Mouse (Mus musculus): ENCODE data around the gene Gstm5.

The Gstm5 gene

GRCm38 (mm10) chr3:107898691-107899090 is 3.1 kb downstream of the Gstm5 start:
- H3K27me3 ChIP-seq (ENCODE audit: control insufficient read depth, insufficient read depth, low read length, poor library complexity, severe bottlenecking) = peaks cover 2% of the 10 kb centered on the region; the same call in 1 of the 2 replicates
- no peaks in the 10 kb centered on the region for H3K36me3 ChIP-seq (ENCODE audit: control insufficient read depth, insufficient read depth, low read length, poor library complexity, severe bottlenecking)
- DNase-seq (ENCODE audit: low read depth, low spot score) = no peak

GRCm38 (mm10) chr3:107900955-107901673 is 5.5 kb downstream of the Gstm5 start:
- Histone ChIP-seq H3K36me3 (ENCODE audit: control insufficient read depth, insufficient read depth, low read length, poor library complexity, severe bottlenecking) (no peaks in the 10 kb centered on the region), H3K27me3 (ENCODE audit: control insufficient read depth, insufficient read depth, low read length, poor library complexity, severe bottlenecking) (peaks cover 2% of the 10 kb centered on the region; the same call in 1 of the 2 replicates)
- DNase-seq (ENCODE audit: low read depth, low spot score) = no peak

- H3K36me3 ChIP-seq (ENCODE audit: control insufficient read depth, insufficient read depth, low read length, poor library complexity, severe bottlenecking) = no peaks in the 10 kb centered on the region
- no peak for DNase-seq (ENCODE audit: low read depth, low spot score)
These were observed 10.3 kb downstream of the Gstm5 start for GRCm38 (mm10) chr3:107905942-107906341.

GRCm38 (mm10) chr3:107916674-107917073 is 21.1 kb downstream of the Gstm5 start:
- DNase-seq (ENCODE audit: low read depth, low spot score) = no peak
- Histone ChIP-seq H3K27me3 (ENCODE audit: control insufficient read depth, insufficient read depth, low read length, poor library complexity, severe bottlenecking) (no peaks in the 10 kb centered on the region), H3K36me3 (ENCODE audit: control insufficient read depth, insufficient read depth, low read length, poor library complexity, severe bottlenecking) (no peaks in the 10 kb centered on the region)

More at GRCm38 (mm10) chr3:107905942-107906341, 10.3 kb downstream of the Gstm5 start:
- H3K27me3 ChIP-seq (ENCODE audit: control insufficient read depth, insufficient read depth, low read length, poor library complexity, severe bottlenecking) = no peaks in the 10 kb centered on the region

- peak; percentile 21 for DNase-seq (ENCODE audit: low read depth, low spot score)
- H3K27me3 ChIP-seq (ENCODE audit: control insufficient read depth, insufficient read depth, low read length, poor library complexity, severe bottlenecking) = no peaks in the 10 kb centered on the region
These were observed 21.5 kb downstream of the Gstm5 start for GRCm38 (mm10) chr3:107917097-107917496.

GRCm38 (mm10) chr3:107917783-107918408 is 22.3 kb downstream of the Gstm5 start:
- Histone ChIP-seq H3K27me3 (ENCODE audit: control insufficient read depth, insufficient read depth, low read length, poor library complexity, severe bottlenecking) (no peaks in the 10 kb centered on the region), H3K36me3 (ENCODE audit: control insufficient read depth, insufficient read depth, low read length, poor library complexity, severe bottlenecking) (no peaks in the 10 kb centered on the region)
- peak; percentile 67 for DNase-seq (ENCODE audit: low read depth, low spot score)

More at GRCm38 (mm10) chr3:107917097-107917496, 21.5 kb downstream of the Gstm5 start:
- H3K36me3 ChIP-seq (ENCODE audit: control insufficient read depth, insufficient read depth, low read length, poor library complexity, severe bottlenecking) = no peaks in the 10 kb centered on the region

GRCm38 (mm10) chr3:107920348-107920747 is 24.7 kb downstream of the Gstm5 start:
- DNase-seq (ENCODE audit: low read depth, low spot score) = no peak
- no peaks in the 10 kb centered on the region for H3K27me3 ChIP-seq (ENCODE audit: control insufficient read depth, insufficient read depth, low read length, poor library complexity, severe bottlenecking)
- no peaks in the 10 kb centered on the region for H3K36me3 ChIP-seq (ENCODE audit: control insufficient read depth, insufficient read depth, low read length, poor library complexity, severe bottlenecking)

GRCm38 (mm10) chr3:107925335-107925734 is 29.7 kb downstream of the Gstm5 start:
- H3K27me3 ChIP-seq (ENCODE audit: control insufficient read depth, insufficient read depth, low read length, poor library complexity, severe bottlenecking) = no peaks in the 10 kb centered on the region
- no peak for DNase-seq (ENCODE audit: low read depth, low spot score)
- H3K36me3 ChIP-seq (ENCODE audit: control insufficient read depth, insufficient read depth, low read length, poor library complexity, severe bottlenecking) = no peaks in the 10 kb centered on the region

GRCm38 (mm10) chr3:107927841-107928240 is 32.2 kb downstream of the Gstm5 start:
- DNase-seq (ENCODE audit: low read depth, low spot score) = no peak
- Histone ChIP-seq H3K36me3 (ENCODE audit: control insufficient read depth, insufficient read depth, low read length, poor library complexity, severe bottlenecking) (no peaks in the 10 kb centered on the region), H3K27me3 (ENCODE audit: control insufficient read depth, insufficient read depth, low read length, poor library complexity, severe bottlenecking) (no peaks in the 10 kb centered on the region)

- H3K36me3 ChIP-seq (ENCODE audit: control insufficient read depth, insufficient read depth, low read length, poor library complexity, severe bottlenecking) = no peaks in the 10 kb centered on the region
- DNase-seq (ENCODE audit: low read depth, low spot score) = no peak
- H3K27me3 ChIP-seq (ENCODE audit: control insufficient read depth, insufficient read depth, low read length, poor library complexity, severe bottlenecking) = no peaks in the 10 kb centered on the region
These were observed 33.1 kb downstream of the Gstm5 start for GRCm38 (mm10) chr3:107928691-107929090.

GRCm38 (mm10) chr3:107929243-107929642 is 33.6 kb downstream of the Gstm5 start:
- Histone ChIP-seq H3K27me3 (ENCODE audit: control insufficient read depth, insufficient read depth, low read length, poor library complexity, severe bottlenecking) (no peaks in the 10 kb centered on the region), H3K36me3 (ENCODE audit: control insufficient read depth, insufficient read depth, low read length, poor library complexity, severe bottlenecking) (no peaks in the 10 kb centered on the region)
- no peak for DNase-seq (ENCODE audit: low read depth, low spot score)

GRCm38 (mm10) chr3:107929731-107930130 is 34.1 kb downstream of the Gstm5 start:
- no peak for DNase-seq (ENCODE audit: low read depth, low spot score)
- no peaks in the 10 kb centered on the region for H3K27me3 ChIP-seq (ENCODE audit: control insufficient read depth, insufficient read depth, low read length, poor library complexity, severe bottlenecking)
- H3K36me3 ChIP-seq (ENCODE audit: control insufficient read depth, insufficient read depth, low read length, poor library complexity, severe bottlenecking) = no peaks in the 10 kb centered on the region

GRCm38 (mm10) chr3:107931134-107931533 is 35.5 kb downstream of the Gstm5 start:
- H3K27me3 ChIP-seq (ENCODE audit: control insufficient read depth, insufficient read depth, low read length, poor library complexity, severe bottlenecking) = no peaks in the 10 kb centered on the region
- no peaks in the 10 kb centered on the region for H3K36me3 ChIP-seq (ENCODE audit: control insufficient read depth, insufficient read depth, low read length, poor library complexity, severe bottlenecking)
- DNase-seq (ENCODE audit: low read depth, low spot score) = no peak

- DNase-seq (ENCODE audit: low read depth, low spot score) = peak; percentile 61
- Histone ChIP-seq H3K27me3 (ENCODE audit: control insufficient read depth, insufficient read depth, low read length, poor library complexity, severe bottlenecking) (no peaks in the 10 kb centered on the region), H3K36me3 (ENCODE audit: control insufficient read depth, insufficient read depth, low read length, poor library complexity, severe bottlenecking) (no peaks in the 10 kb centered on the region)
These were observed 36.0 kb downstream of the Gstm5 start, which contains the start of gene Gstm7 for GRCm38 (mm10) chr3:107931670-107932069. Gstm7 (minus strand) TSS chr3:107931817.

GRCm38 (mm10) chr3:107932128-107932527 is 36.5 kb downstream of the Gstm5 start:
- H3K36me3 ChIP-seq (ENCODE audit: control insufficient read depth, insufficient read depth, low read length, poor library complexity, severe bottlenecking) = no peaks in the 10 kb centered on the region

More at GRCm38 (mm10) chr3:107932128-107932527, 36.5 kb downstream of the Gstm5 start:
- no peaks in the 10 kb centered on the region for H3K27me3 ChIP-seq (ENCODE audit: control insufficient read depth, insufficient read depth, low read length, poor library complexity, severe bottlenecking)
- no peak for DNase-seq (ENCODE audit: low read depth, low spot score)
